Mouse (Mus musculus) urinary bladder, postnatal 14 days (tissue): ENCODE measurements around the gene Rora.

ENCODE experiments used
- DNase-seq: peaks from one replicate; pipeline ENCODE4 v3.0.0; 2021; ENCODE audit warnings: low spot score

The Rora gene

GRCm38 (mm10) chr9:68888670-68889069, 235.1 kb downstream of the Rora start:
- DNase-seq: peak; percentile 62

GRCm38 (mm10) chr9:68891431-68891830, 237.8 kb downstream of the Rora start:
- no peak for DNase-seq

- no peak for DNase-seq
These were observed 238.8 kb downstream of the Rora start for GRCm38 (mm10) chr9:68892356-68892755.

- no peak for DNase-seq
These were observed 239.3 kb downstream of the Rora start for GRCm38 (mm10) chr9:68892859-68893258.

- DNase-seq: no peak
These were observed 244.7 kb downstream of the Rora start for GRCm38 (mm10) chr9:68898286-68898685.

- DNase-seq: no peak
These were observed 246.1 kb downstream of the Rora start for GRCm38 (mm10) chr9:68899525-68900222.

- no peak for DNase-seq
These were observed 252.8 kb downstream of the Rora start for GRCm38 (mm10) chr9:68906361-68906883.

GRCm38 (mm10) chr9:68912483-68913151, 259.0 kb downstream of the Rora start:
- DNase-seq: no peak

- DNase-seq: no peak
These were observed 259.7 kb downstream of the Rora start for GRCm38 (mm10) chr9:68913191-68913697.

- DNase-seq: no peak
These were observed 261.1 kb downstream of the Rora start for GRCm38 (mm10) chr9:68914541-68915275.

- no peak for DNase-seq
These were observed 263.2 kb downstream of the Rora start for GRCm38 (mm10) chr9:68916741-68917140.

- DNase-seq: no peak
These were observed 269.6 kb downstream of the Rora start for GRCm38 (mm10) chr9:68923128-68923601.

GRCm38 (mm10) chr9:68926406-68926805, 272.8 kb downstream of the Rora start:
- no peak for DNase-seq

- DNase-seq: no peak
These were observed 279.6 kb downstream of the Rora start for GRCm38 (mm10) chr9:68933159-68933558.

GRCm38 (mm10) chr9:68934238-68934637, 280.7 kb downstream of the Rora start:
- DNase-seq: no peak

- no peak for DNase-seq
These were observed 282.0 kb downstream of the Rora start for GRCm38 (mm10) chr9:68935611-68936010.

GRCm38 (mm10) chr9:68941037-68941436, 287.5 kb downstream of the Rora start:
- DNase-seq: peak; percentile 24

GRCm38 (mm10) chr9:68942595-68943011, 289.0 kb downstream of the Rora start:
- no peak for DNase-seq

GRCm38 (mm10) chr9:68944026-68944425, 290.4 kb downstream of the Rora start:
- no peak for DNase-seq

GRCm38 (mm10) chr9:68947707-68948106, 294.1 kb downstream of the Rora start:
- no peak for DNase-seq

- DNase-seq: no peak
These were observed 294.6 kb downstream of the Rora start for GRCm38 (mm10) chr9:68948141-68948540.

GRCm38 (mm10) chr9:68956210-68956874, 302.8 kb downstream of the Rora start:
- DNase-seq: peak; percentile 34
